Mouse (Mus musculus) cerebellum, adult 2 months (tissue): Measurements from ENCODE around the gene Orai1. TPM values are rescaled to one million over a fixed set of nuclear protein-coding genes. Genes with fewer than 3 reads are reported as not detected.

ENCODE experiments used
- DNase-seq, 2 experiments: peaks; one replicate each; pipeline ENCODE4 v3.0.0; 2021
- H3K27ac ChIP-seq: fragments of 200-500 bp; 2 replicates; pipeline ENCODE4 v1.5.1; 2012; ENCODE audit warnings: low read length, control low read depth, inconsistent platforms; ENCODE audit not compliant: insufficient read depth
- H3K27me3 ChIP-seq: fragments of 200-500 bp; 2 replicates; pipeline ENCODE4 v1.6.1; 2012; ENCODE audit warnings: inconsistent platforms, mild to moderate bottlenecking, low read length, moderate library complexity; ENCODE audit not compliant: control insufficient read depth, insufficient read depth
- H3K4me1 ChIP-seq: fragments of 200-500 bp; 2 replicates; pipeline ENCODE4 v1.6.1; 2011; ENCODE audit warnings: low read length; ENCODE audit not compliant: control insufficient read depth, insufficient read depth
- H3K4me3 ChIP-seq: fragments of 200-500 bp; replicated peaks from 2 replicates; pipeline ENCODE3; 2011; ENCODE audit warnings: mild to moderate bottlenecking, low read depth, low read length, control low read depth; ENCODE audit not compliant: insufficient read depth
- CTCF ChIP-seq: fragments of 200-500 bp; IDR thresholded peaks from 2 replicates; pipeline ENCODE4 v1.5.1; 2011; ENCODE audit warnings: low read depth, mild to moderate bottlenecking, control low read depth, low read length, moderate library complexity, borderline replicate concordance; ENCODE audit not compliant: insufficient read depth
- POLR2A ChIP-seq: fragments of 200-500 bp; IDR thresholded peaks from 2 replicates; pipeline ENCODE4 v1.6.1; 2011; ENCODE audit warnings: low read length, control low read depth, borderline replicate concordance; ENCODE audit not compliant: insufficient read depth
- WGBS: fragments of 180-500 bp; shearing (Covaris S2); methylation state at CpG from one replicate; pipeline ENCODE4 v1.1.7; 2018; 5-methylcytosine and 5-hydroxymethylcytosine counted together
- polyA plus RNA-seq: library from polyadenylated mRNA; depleted of rRNA; stranded (reverse); fragments of >200 nt; gene quantifications from 2 replicates; pipeline ENCODE4 v1.2.3, GENCODE M21; 2012

Gene Orai1
- polyA plus RNA-seq, 1 experiment, result 21.4 TPM

GRCm38 (mm10) chr5:123005716-123006592, 8.9 kb upstream of the Orai1 start:
- no peak for TF ChIP-seq CTCF
- no peak for TF ChIP-seq POLR2A

GRCm38 (mm10) chr5:123008877-123009493, 5.9 kb upstream of the Orai1 start:
- Histone ChIP-seq H3K4me1 (peaks cover 23% of the 10 kb centered on the region), H3K4me3 (no peak overlapping the region), H3K27me3 (no peaks in the 10 kb centered on the region), H3K27ac (no peak overlapping the region)
- no peak for TF ChIP-seq CTCF
- no peak for TF ChIP-seq POLR2A
- DNase-seq, result peak in 1 of 2 experiments; percentile 38
- WGBS, result 16% methylated on average over 7 of the region's 7 CpGs

More at GRCm38 (mm10) chr5:123005716-123006592, 8.9 kb upstream of the Orai1 start:
- Histone ChIP-seq H3K4me3 (no peak overlapping the region), H3K27me3 (no peaks in the 10 kb centered on the region), H3K4me1 (peaks cover 23% of the 10 kb centered on the region), H3K27ac (no peak overlapping the region; the same call in 1 of the 2 replicates)
- WGBS, result 39% methylated on average over 19 of the region's 19 CpGs
- peak; percentile 55 to 67 for DNase-seq

- no peak for TF ChIP-seq CTCF
- peak; percentile 74 to 79 for DNase-seq
- Histone ChIP-seq H3K27me3 (no peaks in the 10 kb centered on the region), H3K4me3 (no peak overlapping the region), H3K27ac (no peak overlapping the region), H3K4me1 (peaks cover 26% of the 10 kb centered on the region)
- WGBS, result 15% methylated on average over 11 of the region's 11 CpGs
Observed at GRCm38 (mm10) chr5:123009873-123010272, 5.0 kb upstream of the Orai1 start.

GRCm38 (mm10) chr5:123010806-123011205, 4.1 kb upstream of the Orai1 start:
- WGBS, result 92% methylated on average over 6 of the region's 6 CpGs
- TF ChIP-seq POLR2A, result no peak
- TF ChIP-seq CTCF, result no peak
- Histone ChIP-seq H3K4me3 (no peak overlapping the region), H3K27ac (no peak overlapping the region), H3K27me3 (no peaks in the 10 kb centered on the region), H3K4me1 (peaks cover 23% of the 10 kb centered on the region)
- no peak for DNase-seq

GRCm38 (mm10) chr5:123011705-123012104, 3.2 kb upstream of the Orai1 start:
- H3K27ac ChIP-seq, result no peak overlapping the region

GRCm38 (mm10) chr5:123013599-123014315, 1.1 kb upstream of the Orai1 start:
- Histone ChIP-seq H3K4me1 (peaks cover 19% of the 10 kb centered on the region; the same call in 1 of the 2 replicates), H3K27me3 (no peaks in the 10 kb centered on the region), H3K4me3 (no peak overlapping the region), H3K27ac (no peak overlapping the region)
- 32% methylated on average over 9 of the region's 9 CpGs for WGBS
- TF ChIP-seq POLR2A, result no peak
- peak; percentile 72; the same call in 1 of the 2 replicates for TF ChIP-seq CTCF
- peak; percentile 73 to 81 for DNase-seq

More at GRCm38 (mm10) chr5:123011705-123012104, 3.2 kb upstream of the Orai1 start:
- 98% methylated on average over 9 of the region's 9 CpGs for WGBS
- no peak overlapping the region for H3K4me3 ChIP-seq
- H3K27me3 ChIP-seq, result no peaks in the 10 kb centered on the region
- peaks cover 19% of the 10 kb centered on the region; the same call in 1 of the 2 replicates for H3K4me1 ChIP-seq
- DNase-seq, result no peak
- TF ChIP-seq POLR2A, result no peak
- no peak for TF ChIP-seq CTCF

- WGBS, result 46% methylated on average over 8 of the region's 8 CpGs
- TF ChIP-seq POLR2A (no peak), CTCF (no peak)
- peaks cover 8% of the 10 kb centered on the region; the same call in 1 of the 2 replicates for H3K4me1 ChIP-seq
- peak overlapping the region; percentile 71 for H3K4me3 ChIP-seq
- DNase-seq, result no peak
- H3K27me3 ChIP-seq, result no peaks in the 10 kb centered on the region
- H3K27ac ChIP-seq, result no peak overlapping the region
Observed at GRCm38 (mm10) chr5:123015915-123016314, 1.0 kb downstream of the Orai1 start.

- 84% methylated on average over 4 of the region's 4 CpGs for WGBS
- H3K4me1 ChIP-seq, result peaks cover 8% of the 10 kb centered on the region; the same call in 1 of the 2 replicates
- H3K27me3 ChIP-seq, result no peaks in the 10 kb centered on the region
- H3K4me3 ChIP-seq, result no peak overlapping the region
- TF ChIP-seq POLR2A, result no peak
- TF ChIP-seq CTCF, result no peak
- DNase-seq, result no peak
- H3K27ac ChIP-seq, result no peak overlapping the region
Observed at GRCm38 (mm10) chr5:123017504-123017903, 2.6 kb downstream of the Orai1 start.
